Mouse (Mus musculus) heart, embryonic 16.5 days (tissue): ENCODE results near the gene Sf3b4. TPM values are rescaled to one million over a fixed set of nuclear protein-coding genes. Genes with fewer than 3 reads are reported as not detected.
A peak's percentile ranks its signal among the peaks of the same experiment; 100 is the strongest.

ENCODE experiments used
- ATAC-seq: fragments of 200-750 bp; cut with Nextera tagmentation; replicated peaks from 2 replicates; pipeline ENCODE4 v1.8.0; 2017; ENCODE audit warnings: moderate number of reproducible peaks; ENCODE audit not compliant: insufficient read depth, low FRiP score; ENCODE audit errors: extremely low read depth
- H3K27ac ChIP-seq: fragments of 300-500 bp; sonication (generic); 2 replicates; pipeline ENCODE4 v1.5.1; 2014; ENCODE audit warnings: mild to moderate bottlenecking, low read length, control low read depth, moderate library complexity
- H3K27me3 ChIP-seq: fragments of 300-500 bp; sonication (generic); 2 replicates; pipeline ENCODE4 v1.6.1; 2014; ENCODE audit warnings: low read length, mixed read lengths; ENCODE audit not compliant: control insufficient read depth, insufficient read depth
- H3K36me3 ChIP-seq: fragments of 300-500 bp; sonication (generic); 2 replicates; pipeline ENCODE4 v1.6.1; 2014; ENCODE audit not compliant: control insufficient read depth, insufficient read depth
- H3K4me1 ChIP-seq: fragments of 300-500 bp; sonication (generic); 2 replicates; pipeline ENCODE4 v1.6.1; 2014; ENCODE audit warnings: low read length, mixed read lengths; ENCODE audit not compliant: control insufficient read depth, insufficient read depth
- H3K4me2 ChIP-seq: fragments of 300-500 bp; sonication (generic); 2 replicates; pipeline ENCODE4 v1.6.1; 2014; ENCODE audit warnings: low read depth, mild to moderate bottlenecking, control low read depth, low read length
- H3K4me3 ChIP-seq: fragments of 300-500 bp; sonication (generic); 2 replicates; pipeline ENCODE4 v1.5.1; 2014; ENCODE audit warnings: mild to moderate bottlenecking, control low read depth, low read length
- H3K9ac ChIP-seq: fragments of 300-500 bp; sonication (generic); 2 replicates; pipeline ENCODE4 v1.6.1; 2014; ENCODE audit warnings: low read length, control low read depth
- H3K9me3 ChIP-seq: fragments of 300-500 bp; sonication (generic); replicated peaks from 2 replicates; pipeline ENCODE4 v1.6.1; 2016; ENCODE audit warnings: low read length; ENCODE audit not compliant: control insufficient read depth
- WGBS: fragments of 180-500 bp; shearing (Covaris S2); extraction: QIAGEN DNeasy Blood & Tissue Kit; methylation state at CpG from one replicate; pipeline ENCODE4 v1.1.7; 2014; 5-methylcytosine and 5-hydroxymethylcytosine counted together
- polyA plus RNA-seq: library from polyadenylated mRNA; unstranded; fragments of >200 nt; fragmentation: Nextera tagmentation; extraction: Ambion mirVana; gene quantifications from 2 replicates; pipeline ENCODE4 v1.2.1, GENCODE M21; 2015

The Sf3b4 gene
- polyA plus RNA-seq: 91.8 and 92.8 TPM in 2 replicates

- H3K9ac ChIP-seq: peak within 1 kb of the TSS; percentile 84
- ATAC-seq: peak; percentile 87
- H3K27me3 ChIP-seq: no peaks in the 10 kb centered on the region
- peak within 1 kb of the TSS; percentile 97 for H3K27ac ChIP-seq
- H3K9me3 ChIP-seq: no peaks in the 10 kb centered on the region
- peak within 1 kb of the TSS; percentile 89 for H3K4me2 ChIP-seq
- peaks cover 26% of the 10 kb centered on the region for H3K36me3 ChIP-seq
- H3K4me3 ChIP-seq: peak within 1 kb of the TSS; percentile 77
- H3K4me1 ChIP-seq: peaks cover 20% of the 10 kb centered on the region
- WGBS: under 1% methylated on average over 58 of the region's 58 CpGs
These were observed at the start of gene Sf3b4 for GRCm38 (mm10) chr3:96172197-96173178. Gene Sf3b4, plus strand, starts transcription at chr3:96172332.

GRCm38 (mm10) chr3:96124235-96124634 is 47.9 kb upstream of the Sf3b4 start:
- Histone ChIP-seq H3K4me2 (no peak overlapping the region), H3K36me3 (no peaks in the 10 kb centered on the region), H3K4me3 (no peak overlapping the region), H3K9me3 (no peaks in the 10 kb centered on the region), H3K4me1 (peaks cover 13% of the 10 kb centered on the region), H3K9ac (no peak overlapping the region), H3K27me3 (no peaks in the 10 kb centered on the region), H3K27ac (no peak overlapping the region)
- 83% methylated on average over 5 of the region's 5 CpGs for WGBS
- ATAC-seq: no peak

- no peak for ATAC-seq
- H3K27ac ChIP-seq: 0 out of 2 replicates have a peak overlapping the region, but pooled peaks have one; percentile 31
These were observed 44.0 kb upstream of the Sf3b4 start for GRCm38 (mm10) chr3:96128128-96128527.

DNA sequence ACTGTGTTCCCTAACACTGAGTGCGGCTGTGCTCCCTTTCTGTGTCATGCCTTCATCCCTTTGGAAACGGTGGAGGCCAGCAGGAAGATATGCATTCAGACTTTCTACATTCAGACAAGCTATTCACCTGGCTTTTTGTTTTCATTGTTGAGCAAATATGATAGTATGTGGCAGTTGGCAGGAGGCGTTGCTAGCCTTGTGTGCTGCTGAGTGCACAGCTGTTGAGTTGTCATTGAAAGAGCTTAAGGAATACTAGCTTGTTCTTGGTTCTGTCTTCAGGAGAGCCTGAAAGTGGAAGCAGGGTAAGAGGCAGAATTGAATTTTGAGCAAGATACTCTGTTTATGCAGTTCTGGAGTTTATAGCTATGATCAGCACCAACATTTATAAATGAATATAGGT is 39.7 kb upstream of the Sf3b4 start:
- no peak overlapping the region for H3K4me3 ChIP-seq

More at GRCm38 (mm10) chr3:96128128-96128527, 44.0 kb upstream of the Sf3b4 start:
- H3K9ac ChIP-seq: no peak overlapping the region
- H3K27me3 ChIP-seq: no peaks in the 10 kb centered on the region
- no peaks in the 10 kb centered on the region for H3K36me3 ChIP-seq
- H3K9me3 ChIP-seq: no peaks in the 10 kb centered on the region
- peaks cover 23% of the 10 kb centered on the region for H3K4me1 ChIP-seq
- no peak overlapping the region for H3K4me3 ChIP-seq
- no peak overlapping the region for H3K4me2 ChIP-seq

GRCm38 (mm10) chr3:96133327-96133905 is 38.7 kb upstream of the Sf3b4 start:
- H3K27me3 ChIP-seq: no peaks in the 10 kb centered on the region
- H3K4me3 ChIP-seq: no peak overlapping the region
- H3K4me1 ChIP-seq: peaks cover 24% of the 10 kb centered on the region
- no peak overlapping the region for H3K4me2 ChIP-seq
- no peak overlapping the region for H3K9ac ChIP-seq
- no peaks in the 10 kb centered on the region for H3K9me3 ChIP-seq
- ATAC-seq: no peak
- 53% methylated on average over 11 of the region's 11 CpGs for WGBS
- peak overlapping the region; percentile 14; the same call in 1 of the 2 replicates for H3K27ac ChIP-seq
- H3K36me3 ChIP-seq: peaks cover 9% of the 10 kb centered on the region

More for the DNA sequence above, 39.7 kb upstream of the Sf3b4 start:
- Histone ChIP-seq H3K27me3 (no peaks in the 10 kb centered on the region), H3K4me1 (peaks cover 30% of the 10 kb centered on the region), H3K4me2 (no peak overlapping the region), H3K36me3 (peaks cover 4% of the 10 kb centered on the region), H3K27ac (no peak overlapping the region), H3K9me3 (no peaks in the 10 kb centered on the region), H3K9ac (no peak overlapping the region)
- ATAC-seq: no peak
- 68% methylated on average over 3 of the region's 3 CpGs for WGBS

DNA sequence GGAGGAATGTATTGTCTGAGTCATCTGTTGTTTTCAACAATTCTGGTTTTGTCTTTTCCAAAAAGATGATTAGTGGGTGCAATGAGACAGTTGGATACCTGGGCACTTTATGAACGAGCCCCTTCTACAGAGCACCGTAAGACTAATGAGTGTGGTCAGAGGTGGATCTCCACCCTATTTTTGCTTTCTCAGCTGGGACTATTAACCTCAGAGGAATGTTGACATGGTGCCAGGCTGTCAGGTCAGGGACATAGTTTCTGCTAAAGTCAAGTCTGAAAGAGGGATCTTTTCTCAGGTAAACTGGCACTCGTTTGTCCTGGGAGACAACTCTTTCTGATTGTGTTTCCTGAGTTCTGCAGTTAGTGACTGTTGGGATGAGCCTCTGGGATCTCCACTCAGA is 37.1 kb upstream of the Sf3b4 start:
- Histone ChIP-seq H3K27ac (no peak overlapping the region), H3K4me2 (no peak overlapping the region), H3K9me3 (no peaks in the 10 kb centered on the region), H3K4me3 (no peak overlapping the region), H3K9ac (no peak overlapping the region), H3K36me3 (peaks cover 9% of the 10 kb centered on the region), H3K27me3 (no peaks in the 10 kb centered on the region), H3K4me1 (peaks cover 9% of the 10 kb centered on the region)
- WGBS: 43% methylated on average over 3 of the region's 3 CpGs
- no peak for ATAC-seq

DNA sequence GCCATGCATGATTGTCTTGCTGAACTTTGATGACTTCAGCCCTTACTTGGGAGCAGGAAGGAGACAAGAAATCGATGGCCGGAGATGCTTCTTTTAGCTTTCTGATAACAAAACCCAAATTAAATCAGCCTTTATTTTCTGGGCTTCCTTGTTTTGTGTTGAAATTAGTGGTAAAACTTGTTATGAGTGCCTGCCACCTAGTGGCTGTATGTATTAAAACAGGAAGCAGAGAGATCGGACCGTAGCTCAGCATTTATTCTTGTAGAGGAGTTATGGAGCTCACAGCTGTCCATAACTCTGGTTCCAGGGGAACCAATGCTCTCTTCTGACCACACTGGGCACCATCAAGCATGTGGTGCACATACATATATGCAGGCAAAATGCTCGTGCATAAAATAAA is 24.2 kb upstream of the Sf3b4 start:
- 4% methylated on average over 5 of the region's 5 CpGs for WGBS
- H3K4me1 ChIP-seq: 0 out of 2 replicates have a peak, but pooled peaks cover 2% of the 10 kb centered on the region
- peaks cover 40% of the 10 kb centered on the region for H3K36me3 ChIP-seq
- no peak for ATAC-seq
- no peak overlapping the region for H3K27ac ChIP-seq
- no peak overlapping the region for H3K4me2 ChIP-seq
- H3K9ac ChIP-seq: no peak overlapping the region
- H3K4me3 ChIP-seq: no peak overlapping the region
- H3K27me3 ChIP-seq: no peaks in the 10 kb centered on the region
- H3K9me3 ChIP-seq: no peaks in the 10 kb centered on the region

GRCm38 (mm10) chr3:96151836-96152235 is 20.3 kb upstream of the Sf3b4 start:
- peaks cover 50% of the 10 kb centered on the region for H3K36me3 ChIP-seq

DNA sequence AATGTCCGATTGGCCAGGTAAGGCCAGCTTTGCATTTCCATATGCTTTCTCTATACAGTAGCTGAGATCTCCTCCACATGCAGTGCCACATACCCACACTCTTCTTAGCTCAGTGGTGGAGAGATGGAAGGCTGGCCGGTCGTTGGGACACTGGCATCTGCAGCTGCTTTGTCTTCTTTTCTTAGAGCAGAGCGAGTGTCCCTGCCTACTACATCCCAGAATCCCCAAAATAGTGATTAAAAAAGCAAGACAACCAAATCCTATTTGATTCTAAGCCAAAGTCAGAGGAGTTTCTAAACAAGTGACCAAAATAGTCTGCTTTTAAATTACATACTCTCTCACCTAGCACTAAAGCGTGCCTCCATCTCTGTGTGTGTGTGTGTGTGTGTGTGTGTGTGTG is 19.5 kb upstream of the Sf3b4 start:
- H3K4me3 ChIP-seq: no peak overlapping the region
- ATAC-seq: no peak
- no peak overlapping the region for H3K9ac ChIP-seq
- WGBS: 92% methylated on average over 5 of the region's 5 CpGs
- no peak overlapping the region for H3K4me2 ChIP-seq
- no peak overlapping the region for H3K27ac ChIP-seq
- H3K27me3 ChIP-seq: no peaks in the 10 kb centered on the region
- no peaks in the 10 kb centered on the region for H3K9me3 ChIP-seq
- H3K4me1 ChIP-seq: 0 out of 2 replicates have a peak, but pooled peaks cover 2% of the 10 kb centered on the region
- H3K36me3 ChIP-seq: peaks cover 53% of the 10 kb centered on the region

More at GRCm38 (mm10) chr3:96151836-96152235, 20.3 kb upstream of the Sf3b4 start:
- Histone ChIP-seq H3K27ac (no peak overlapping the region), H3K4me1 (0 out of 2 replicates have a peak, but pooled peaks cover 2% of the 10 kb centered on the region), H3K9me3 (no peaks in the 10 kb centered on the region), H3K4me3 (no peak overlapping the region), H3K9ac (no peak overlapping the region), H3K27me3 (no peaks in the 10 kb centered on the region), H3K4me2 (no peak overlapping the region)
- ATAC-seq: no peak
- 78% methylated on average over 7 of the region's 7 CpGs for WGBS
